Mouse (Mus musculus): Measurements from ENCODE around the gene Vmn1r157. TPM values are rescaled to one million over a fixed set of nuclear protein-coding genes. Genes with fewer than 3 reads are reported as not detected.

Gene Vmn1r157
- not detected for polyA plus RNA-seq (2014; fragmentation: Illumina TruSeq; extraction: RNeasy Lipid Tissue Mini Kit (QIAGEN cat#74804); ENCODE audit: low replicate concordance)

DNA sequence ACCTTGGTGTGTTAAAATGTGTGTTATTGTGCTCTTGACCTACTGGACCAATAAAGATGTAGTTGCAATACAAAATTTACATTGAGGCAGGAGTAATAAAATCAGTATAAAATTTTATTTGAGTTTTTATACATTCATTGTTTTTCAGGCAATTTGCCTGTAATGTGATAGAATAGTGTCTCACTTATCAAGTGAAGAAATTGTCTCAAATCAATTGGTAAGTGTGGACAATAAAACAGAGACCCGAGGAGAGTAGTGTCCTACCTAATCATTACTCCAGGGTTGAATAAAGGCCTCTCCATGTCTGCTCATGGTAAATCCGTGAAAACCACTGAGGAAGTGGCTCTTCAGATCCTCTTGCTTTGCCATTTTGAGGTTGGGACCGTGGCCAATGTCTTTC lies at the start of gene Vmn1r157:
Vmn1r157 (plus strand) TSS at position 301 of the 400 bp plus-strand sequence.

DNA sequence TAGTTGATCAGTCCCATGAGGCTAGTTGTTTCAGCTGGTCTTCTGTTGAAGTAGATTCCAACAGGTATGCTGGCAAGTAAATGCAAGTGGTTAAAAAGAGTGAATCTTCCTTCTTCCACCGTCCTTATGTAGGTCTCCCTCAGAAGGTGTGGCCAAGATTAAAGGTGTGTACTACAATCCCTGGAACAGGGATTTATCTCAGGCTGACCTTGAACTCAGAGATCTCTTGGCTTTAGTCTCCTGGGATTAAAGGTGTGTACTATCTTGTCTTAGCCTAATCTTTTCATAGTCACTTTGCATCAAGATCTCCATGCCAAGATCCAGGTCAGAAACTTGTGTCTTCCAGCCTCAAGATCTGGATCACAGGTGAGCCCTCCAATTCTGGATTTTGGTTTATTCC lies 41.9 kb upstream of the Vmn1r157 start, which contains the start of gene Gm4567:
Gm4567 (minus strand) TSS at position 101 of the 400 bp plus-strand sequence.

DNA sequence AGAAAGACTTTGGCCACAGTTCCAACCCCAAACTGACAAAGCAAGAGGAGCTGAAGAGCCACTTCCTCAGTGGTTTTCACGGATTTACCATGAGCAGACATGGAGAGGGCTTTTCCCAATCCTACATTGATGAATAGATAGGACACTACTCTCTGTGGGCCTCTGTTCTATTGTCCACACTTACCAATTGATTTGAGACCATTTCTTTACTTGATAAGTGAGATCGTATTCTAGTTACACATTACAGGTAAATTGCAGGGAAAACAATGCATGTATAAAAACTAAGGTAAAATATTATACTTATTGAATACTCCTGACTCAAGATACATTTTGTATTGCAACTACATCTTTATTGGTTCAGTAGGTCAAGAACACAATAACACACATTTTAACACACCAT lies 29.2 kb downstream of the Vmn1r157 start, which contains the start of gene Vmn1r158:
Vmn1r158 (minus strand) TSS at position 101 of the 400 bp plus-strand sequence.

Other genes with a start within 250 kb of the Vmn1r157 start
- not detected for gene Vmn1r152, start 238.7 kb upstream of the Vmn1r157 start, polyA plus RNA-seq (2014; fragmentation: Illumina TruSeq; extraction: RNeasy Lipid Tissue Mini Kit (QIAGEN cat#74804); ENCODE audit: low replicate concordance)
- not detected for gene Gm8677, start 226.8 kb upstream of the Vmn1r157 start, polyA plus RNA-seq (2014; fragmentation: Illumina TruSeq; extraction: RNeasy Lipid Tissue Mini Kit (QIAGEN cat#74804); ENCODE audit: low replicate concordance)
- gene Gm4201, start 196.4 kb upstream of the Vmn1r157 start, polyA plus RNA-seq (2014; fragmentation: Illumina TruSeq; extraction: RNeasy Lipid Tissue Mini Kit (QIAGEN cat#74804); ENCODE audit: low replicate concordance): not detected
- gene Gm4565, start 173.6 kb upstream of the Vmn1r157 start, polyA plus RNA-seq (2014; fragmentation: Illumina TruSeq; extraction: RNeasy Lipid Tissue Mini Kit (QIAGEN cat#74804); ENCODE audit: low replicate concordance): not detected
- not detected for gene Vmn1r155, start 103.7 kb upstream of the Vmn1r157 start, polyA plus RNA-seq (2014; fragmentation: Illumina TruSeq; extraction: RNeasy Lipid Tissue Mini Kit (QIAGEN cat#74804); ENCODE audit: low replicate concordance)
- gene Gm8693, start 69.4 kb upstream of the Vmn1r157 start, polyA plus RNA-seq (2014; fragmentation: Illumina TruSeq; extraction: RNeasy Lipid Tissue Mini Kit (QIAGEN cat#74804); ENCODE audit: low replicate concordance): not detected
- gene Gm4567, start 42.0 kb upstream of the Vmn1r157 start, polyA plus RNA-seq (2014; fragmentation: Illumina TruSeq; extraction: RNeasy Lipid Tissue Mini Kit (QIAGEN cat#74804); ENCODE audit: low replicate concordance): not detected
- not detected for gene Vmn1r158, start 29.1 kb downstream of the Vmn1r157 start, polyA plus RNA-seq (2014; fragmentation: Illumina TruSeq; extraction: RNeasy Lipid Tissue Mini Kit (QIAGEN cat#74804); ENCODE audit: low replicate concordance)
- not detected for gene Vmn1r159, start 81.9 kb downstream of the Vmn1r157 start, polyA plus RNA-seq (2014; fragmentation: Illumina TruSeq; extraction: RNeasy Lipid Tissue Mini Kit (QIAGEN cat#74804); ENCODE audit: low replicate concordance)
- gene Vmn1r160, start 109.5 kb downstream of the Vmn1r157 start, polyA plus RNA-seq (2014; fragmentation: Illumina TruSeq; extraction: RNeasy Lipid Tissue Mini Kit (QIAGEN cat#74804); ENCODE audit: low replicate concordance): not detected
- gene Gm4214, start 223.0 kb downstream of the Vmn1r157 start, polyA plus RNA-seq (2014; fragmentation: Illumina TruSeq; extraction: RNeasy Lipid Tissue Mini Kit (QIAGEN cat#74804); ENCODE audit: low replicate concordance): not detected

Measured in small intestine, adult 10 weeks (tissue).